Mouse (Mus musculus) layer of hippocampus, postnatal 10 days (tissue): ENCODE measurements at regions not wholly inside any gene's neighbourhood (a gene's known extent, or its start where the extent isn't known, plus 50 kb on each side); places are given as distances from the start of the nearest gene placed in this dataset.
A peak's percentile ranks its signal among the peaks of the same experiment; 100 is the strongest.
"Not testable (repeated sequence)": the region's sequence is repeated elsewhere in the genome, so short reads cannot be mapped to it uniquely, and the experiment has no call there.

Experiments
- DNase-seq, 2 experiments: peaks; one replicate each; pipeline ENCODE4 v3.0.0; 2021; ENCODE audit warnings: low spot score in 2 of 2

DNA sequence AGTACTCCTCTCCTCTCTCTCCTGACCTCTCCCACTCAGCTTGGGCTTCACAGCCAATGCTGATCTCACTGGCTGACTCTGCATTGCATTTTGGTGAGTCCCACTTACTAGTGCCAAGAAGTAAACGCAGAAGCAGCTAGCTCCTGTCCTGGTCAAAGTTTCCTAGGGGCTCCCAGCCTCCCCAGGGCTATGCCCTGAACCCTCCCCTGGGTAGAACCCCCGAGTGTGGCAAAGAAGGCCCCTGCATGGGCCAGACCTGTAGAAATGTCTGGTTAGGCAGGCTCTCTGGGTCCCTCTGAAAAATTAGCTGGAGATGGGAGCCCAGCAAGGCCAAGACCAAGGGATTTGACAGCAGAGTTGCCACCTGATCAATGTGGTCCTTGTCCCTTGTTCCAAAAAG, 454.3 kb downstream of the Gm10330 start:
- not testable (repeated sequence) for DNase-seq

- peak in 1 of 2 experiments; percentile 6 for DNase-seq
Observed at GRCm38 (mm10) chr12:23315186-23315585, 464.9 kb downstream of the Gm10330 start.
